Mouse (Mus musculus): ENCODE data around the gene Gale. TPM values are rescaled to one million over a fixed set of nuclear protein-coding genes. Genes with fewer than 3 reads are reported as not detected.

Gene Gale
- polyA plus RNA-seq, 1 experiment, result 9.4 TPM

- H3K27me3 ChIP-seq (ENCODE audit: control insufficient read depth, insufficient read depth, low read length, poor library complexity, severe bottlenecking), result no peaks in the 10 kb centered on the region
- no peak overlapping the region for H3K9ac ChIP-seq (ENCODE audit: low read depth, poor library complexity, severe bottlenecking)
- TF ChIP-seq EP300 (IDR thresholded peaks at IDR 0.05; ENCODE audit: insufficient read depth, low read depth, low read length) (no peak), POLR2A (IDR thresholded peaks at IDR 0.05; ENCODE audit: insufficient read depth, low read length) (no peak), CTCF (IDR thresholded peaks at IDR 0.05; ENCODE audit: low read depth, low read length) (no peak)
- H3K27ac ChIP-seq (ENCODE audit: insufficient read depth, low read length), result no peak overlapping the region
- no peaks in the 10 kb centered on the region for H3K4me1 ChIP-seq (ENCODE audit: control insufficient read depth, insufficient read depth, low read length)
- H3K4me3 ChIP-seq (ENCODE audit: low read depth, low read length), result no peak overlapping the region
- H3K9me3 ChIP-seq (replicated peaks; ENCODE audit: control insufficient read depth, insufficient read depth, low read length, poor library complexity, severe bottlenecking), result no peaks in the 10 kb centered on the region
- no peaks in the 10 kb centered on the region for H3K36me3 ChIP-seq (ENCODE audit: control insufficient read depth, insufficient read depth, low read length, poor library complexity, severe bottlenecking)
Measured at GRCm38 (mm10) chr4:135953179-135953578, 10.3 kb upstream of the Gale start.

DNA sequence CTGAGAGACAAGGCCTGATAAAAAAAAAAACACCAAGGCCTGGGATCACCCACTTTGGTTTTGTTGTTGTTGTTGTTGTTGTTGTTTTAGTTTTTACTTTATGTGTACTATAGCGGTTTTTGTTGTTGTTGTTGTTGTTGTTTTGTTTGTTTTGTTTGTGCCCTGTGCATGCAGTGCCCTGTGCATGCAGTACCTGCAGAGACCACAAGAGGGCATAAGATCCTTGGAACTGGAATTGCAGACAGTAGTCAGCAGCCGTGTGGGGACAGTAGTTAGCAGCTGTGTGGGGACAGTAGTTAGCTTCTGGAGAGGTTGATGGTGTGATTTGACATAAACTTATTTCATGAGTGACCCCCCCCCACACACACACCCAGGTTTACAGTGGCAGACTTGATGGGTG lies 9.3 kb upstream of the Gale start:
- no peaks in the 10 kb centered on the region for H3K36me3 ChIP-seq (ENCODE audit: control insufficient read depth, insufficient read depth, low read length, poor library complexity, severe bottlenecking)
- H3K4me3 ChIP-seq (ENCODE audit: low read depth, low read length), result no peak overlapping the region
- no peak overlapping the region for H3K9ac ChIP-seq (ENCODE audit: low read depth, poor library complexity, severe bottlenecking)
- TF ChIP-seq EP300 (IDR thresholded peaks at IDR 0.05; ENCODE audit: insufficient read depth, low read depth, low read length), result no peak
- peak; percentile 91 for TF ChIP-seq CTCF (IDR thresholded peaks at IDR 0.05; ENCODE audit: low read depth, low read length)
- no peak for TF ChIP-seq POLR2A (IDR thresholded peaks at IDR 0.05; ENCODE audit: insufficient read depth, low read length)
- H3K27me3 ChIP-seq (ENCODE audit: control insufficient read depth, insufficient read depth, low read length, poor library complexity, severe bottlenecking), result no peaks in the 10 kb centered on the region
- no peaks in the 10 kb centered on the region for H3K9me3 ChIP-seq (replicated peaks; ENCODE audit: control insufficient read depth, insufficient read depth, low read length, poor library complexity, severe bottlenecking)
- H3K4me1 ChIP-seq (ENCODE audit: control insufficient read depth, insufficient read depth, low read length), result no peaks in the 10 kb centered on the region
- H3K27ac ChIP-seq (ENCODE audit: insufficient read depth, low read length), result no peak overlapping the region

- Histone ChIP-seq H3K4me1 (ENCODE audit: control insufficient read depth, insufficient read depth, low read length) (no peaks in the 10 kb centered on the region), H3K27me3 (ENCODE audit: control insufficient read depth, insufficient read depth, low read length, poor library complexity, severe bottlenecking) (no peaks in the 10 kb centered on the region), H3K27ac (ENCODE audit: insufficient read depth, low read length) (no peak overlapping the region), H3K9me3 (replicated peaks; ENCODE audit: control insufficient read depth, insufficient read depth, low read length, poor library complexity, severe bottlenecking) (no peaks in the 10 kb centered on the region), H3K9ac (ENCODE audit: low read depth, poor library complexity, severe bottlenecking) (no peak overlapping the region), H3K36me3 (ENCODE audit: control insufficient read depth, insufficient read depth, low read length, poor library complexity, severe bottlenecking) (no peaks in the 10 kb centered on the region), H3K4me3 (ENCODE audit: low read depth, low read length) (no peak overlapping the region)
- TF ChIP-seq EP300 (IDR thresholded peaks at IDR 0.05; ENCODE audit: insufficient read depth, low read depth, low read length), result no peak
- TF ChIP-seq CTCF (IDR thresholded peaks at IDR 0.05; ENCODE audit: low read depth, low read length), result no peak
- no peak for TF ChIP-seq POLR2A (IDR thresholded peaks at IDR 0.05; ENCODE audit: insufficient read depth, low read length)
Measured at GRCm38 (mm10) chr4:135955886-135956285, 7.6 kb upstream of the Gale start.

DNA sequence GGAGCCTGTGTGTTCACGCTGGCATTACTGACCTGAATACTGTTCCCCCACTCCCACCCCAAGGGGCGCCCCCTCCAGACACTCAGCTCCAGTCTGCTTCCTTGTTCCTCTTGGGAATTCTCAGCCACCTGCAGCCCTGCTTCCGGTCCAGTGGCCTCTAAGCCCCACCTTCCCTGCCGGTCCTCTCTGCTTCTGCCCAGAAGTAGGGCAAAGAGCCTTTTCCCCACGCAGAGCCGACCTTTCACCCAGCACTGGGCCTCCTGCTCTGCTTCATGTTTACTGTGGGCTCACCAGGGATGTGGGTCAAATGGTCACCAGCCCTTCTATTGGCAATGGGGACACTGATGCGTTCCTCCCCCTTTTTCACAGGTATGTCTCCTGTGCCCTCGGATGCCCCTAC lies 5.2 kb upstream of the Gale start:
- Histone ChIP-seq H3K4me1 (ENCODE audit: control insufficient read depth, insufficient read depth, low read length) (no peaks in the 10 kb centered on the region), H3K36me3 (ENCODE audit: control insufficient read depth, insufficient read depth, low read length, poor library complexity, severe bottlenecking) (no peaks in the 10 kb centered on the region), H3K9ac (ENCODE audit: low read depth, poor library complexity, severe bottlenecking) (no peak overlapping the region), H3K27ac (ENCODE audit: insufficient read depth, low read length) (no peak overlapping the region), H3K4me3 (ENCODE audit: low read depth, low read length) (peak overlapping the region; percentile 25; the same call in 1 of the 2 replicates), H3K27me3 (ENCODE audit: control insufficient read depth, insufficient read depth, low read length, poor library complexity, severe bottlenecking) (no peaks in the 10 kb centered on the region), H3K9me3 (replicated peaks; ENCODE audit: control insufficient read depth, insufficient read depth, low read length, poor library complexity, severe bottlenecking) (no peaks in the 10 kb centered on the region)
- no peak for TF ChIP-seq EP300 (IDR thresholded peaks at IDR 0.05; ENCODE audit: insufficient read depth, low read depth, low read length)
- TF ChIP-seq CTCF (IDR thresholded peaks at IDR 0.05; ENCODE audit: low read depth, low read length), result no peak
- TF ChIP-seq POLR2A (IDR thresholded peaks at IDR 0.05; ENCODE audit: insufficient read depth, low read length), result no peak

DNA sequence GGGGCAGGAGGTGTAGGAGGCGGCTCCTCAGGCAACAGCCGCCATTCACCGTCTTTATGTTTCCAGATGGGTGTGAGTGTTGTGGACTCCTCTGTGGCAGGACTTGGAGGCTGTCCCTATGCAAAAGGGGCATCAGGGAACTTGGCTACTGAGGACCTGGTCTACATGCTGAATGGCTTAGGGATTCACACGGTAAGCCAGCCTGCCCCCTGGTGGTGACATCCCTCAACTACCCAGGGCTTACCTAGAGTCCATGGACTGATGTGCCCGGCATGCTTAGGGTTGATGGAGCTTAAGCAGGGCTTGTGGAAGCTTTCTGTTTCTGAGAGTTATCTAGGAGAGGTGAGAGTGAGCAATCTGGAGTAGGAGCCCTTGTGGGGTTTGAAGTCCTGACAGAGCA lies 2.8 kb upstream of the Gale start:
- Histone ChIP-seq H3K36me3 (ENCODE audit: control insufficient read depth, insufficient read depth, low read length, poor library complexity, severe bottlenecking) (no peaks in the 10 kb centered on the region), H3K9ac (ENCODE audit: low read depth, poor library complexity, severe bottlenecking) (no peak overlapping the region)

DNA sequence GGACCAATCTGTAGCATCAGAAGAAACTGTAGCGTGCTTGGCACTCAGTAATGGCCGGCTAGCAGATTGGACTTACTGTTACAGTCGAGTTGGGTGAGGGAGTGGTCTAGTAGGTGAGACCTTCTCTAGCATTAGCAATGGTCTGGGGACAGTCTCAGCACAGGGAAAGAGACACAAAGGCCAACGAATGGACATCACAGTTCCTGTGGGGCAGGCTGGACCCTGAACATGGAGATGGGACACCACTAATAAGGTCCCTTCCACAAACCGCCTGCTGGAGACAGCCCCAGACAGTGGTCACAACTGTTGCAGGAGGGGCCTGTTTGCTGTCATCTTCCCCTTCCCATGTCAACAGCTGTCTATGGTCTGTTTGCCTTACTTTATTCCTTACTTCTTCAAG lies 1.8 kb upstream of the Gale start:
- Histone ChIP-seq H3K36me3 (ENCODE audit: control insufficient read depth, insufficient read depth, low read length, poor library complexity, severe bottlenecking) (no peaks in the 10 kb centered on the region), H3K27ac (ENCODE audit: insufficient read depth, low read length) (no peak overlapping the region), H3K27me3 (ENCODE audit: control insufficient read depth, insufficient read depth, low read length, poor library complexity, severe bottlenecking) (no peaks in the 10 kb centered on the region), H3K9ac (ENCODE audit: low read depth, poor library complexity, severe bottlenecking) (no peak overlapping the region), H3K4me3 (ENCODE audit: low read depth, low read length) (no peak overlapping the region), H3K9me3 (replicated peaks; ENCODE audit: control insufficient read depth, insufficient read depth, low read length, poor library complexity, severe bottlenecking) (no peaks in the 10 kb centered on the region), H3K4me1 (ENCODE audit: control insufficient read depth, insufficient read depth, low read length) (no peaks in the 10 kb centered on the region)
- TF ChIP-seq CTCF (IDR thresholded peaks at IDR 0.05; ENCODE audit: low read depth, low read length), result no peak

More for the DNA sequence above, 2.8 kb upstream of the Gale start:
- Histone ChIP-seq H3K4me3 (ENCODE audit: low read depth, low read length) (no peak overlapping the region), H3K27me3 (ENCODE audit: control insufficient read depth, insufficient read depth, low read length, poor library complexity, severe bottlenecking) (no peaks in the 10 kb centered on the region), H3K9me3 (replicated peaks; ENCODE audit: control insufficient read depth, insufficient read depth, low read length, poor library complexity, severe bottlenecking) (no peaks in the 10 kb centered on the region), H3K27ac (ENCODE audit: insufficient read depth, low read length) (no peak overlapping the region), H3K4me1 (ENCODE audit: control insufficient read depth, insufficient read depth, low read length) (no peaks in the 10 kb centered on the region)
- TF ChIP-seq POLR2A (IDR thresholded peaks at IDR 0.05; ENCODE audit: insufficient read depth, low read length) (no peak), EP300 (IDR thresholded peaks at IDR 0.05; ENCODE audit: insufficient read depth, low read depth, low read length) (no peak), CTCF (IDR thresholded peaks at IDR 0.05; ENCODE audit: low read depth, low read length) (peak; percentile 97)

Data from ES-Bruce4 (cell line).